Mouse (Mus musculus) large intestine, adult 2 months (tissue): ENCODE data around the gene Pros1. TPM values are rescaled to one million over a fixed set of nuclear protein-coding genes. Genes with fewer than 3 reads are reported as not detected.

Source experiments
- DNase-seq: peaks from one replicate; pipeline ENCODE4 v3.0.0-alpha.2; 2012; ENCODE audit warnings: low read depth, low spot score
- WGBS: fragments of 180-500 bp; shearing (Covaris S2); methylation state at CpG from one replicate; pipeline ENCODE4 v1.1.7; 2018; 5-methylcytosine and 5-hydroxymethylcytosine counted together
- polyA plus RNA-seq: library from polyadenylated mRNA; depleted of rRNA; stranded (reverse); fragments of >200 nt; gene quantifications from 2 replicates; pipeline ENCODE4 v1.2.3, GENCODE M21; 2012; rRNA removed

Pros1 gene
- 5.3 and 7.0 TPM in 2 replicates for polyA plus RNA-seq

GRCm38 (mm10) chr16:62854191-62855068, at the start of gene Pros1:
TSS of gene Pros1 (plus strand) at chr16:62854307.
- WGBS: 2% methylated on average over 42 of the region's 42 CpGs
- no peak for DNase-seq

DNA sequence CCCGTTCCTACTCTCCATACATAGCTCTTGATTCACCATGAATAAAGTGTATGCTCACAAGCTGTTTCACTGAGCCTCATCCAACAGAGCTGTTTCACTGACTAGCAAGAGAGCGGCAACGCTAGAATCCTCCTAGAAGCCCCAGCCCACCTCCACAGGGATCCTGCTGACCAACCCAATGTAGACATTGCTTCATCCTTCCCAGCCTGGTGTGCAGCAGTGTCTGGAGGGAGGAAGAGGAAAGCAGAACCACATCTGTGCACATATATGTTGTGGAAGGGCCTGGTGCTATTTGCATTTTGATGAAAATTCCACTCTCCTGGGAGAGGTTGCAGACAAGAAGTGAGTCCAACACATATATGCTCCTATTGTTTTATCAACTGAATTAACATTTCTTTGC, 49.5 kb upstream of the Pros1 start:
- 94% methylated on average over 3 of the region's 3 CpGs for WGBS
- no peak for DNase-seq

DNA sequence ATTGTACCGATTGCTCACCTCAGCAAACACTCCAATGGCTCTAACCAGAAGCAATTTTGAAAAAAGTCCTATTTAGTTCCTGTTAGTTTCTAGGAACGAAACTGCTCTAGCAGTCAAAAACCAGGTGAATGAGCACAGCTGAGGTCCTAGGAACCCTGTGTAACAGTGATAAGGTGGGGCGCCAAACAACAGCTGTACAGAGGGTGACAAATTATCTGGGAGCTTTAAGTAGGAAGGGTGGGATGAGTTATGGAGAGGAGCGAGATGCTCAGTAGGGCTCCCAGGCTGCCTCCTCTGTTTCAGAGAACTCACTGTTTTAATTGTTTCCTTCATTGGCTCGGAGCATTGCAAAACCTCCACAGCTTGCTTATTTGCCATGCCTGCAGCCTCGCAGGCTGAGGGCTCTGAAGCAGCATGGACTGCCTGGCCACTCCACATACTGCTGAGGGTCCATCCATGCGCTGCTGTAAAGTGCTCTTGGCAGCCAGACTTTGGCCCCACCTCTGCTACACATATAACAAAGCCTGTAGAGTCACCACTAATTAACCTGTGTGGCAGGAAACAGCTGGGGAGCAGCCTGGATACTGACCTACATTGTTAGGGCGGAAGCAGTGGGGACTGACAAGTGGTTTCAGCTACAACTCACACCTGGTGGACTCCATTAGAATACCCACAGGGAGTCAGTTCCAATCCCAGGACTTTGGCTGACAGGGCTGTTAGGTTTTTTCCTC, 46.7 kb upstream of the Pros1 start:
- no peak for DNase-seq
- 36% methylated on average over 8 of the region's 8 CpGs for WGBS

GRCm38 (mm10) chr16:62810855-62811254, 43.3 kb upstream of the Pros1 start:
- no peak for DNase-seq
- 82% methylated on average over 4 of the region's 4 CpGs for WGBS

GRCm38 (mm10) chr16:62813790-62814189, 40.3 kb upstream of the Pros1 start:
- 83% methylated on average over 5 of the region's 5 CpGs for WGBS
- DNase-seq: no peak

DNA sequence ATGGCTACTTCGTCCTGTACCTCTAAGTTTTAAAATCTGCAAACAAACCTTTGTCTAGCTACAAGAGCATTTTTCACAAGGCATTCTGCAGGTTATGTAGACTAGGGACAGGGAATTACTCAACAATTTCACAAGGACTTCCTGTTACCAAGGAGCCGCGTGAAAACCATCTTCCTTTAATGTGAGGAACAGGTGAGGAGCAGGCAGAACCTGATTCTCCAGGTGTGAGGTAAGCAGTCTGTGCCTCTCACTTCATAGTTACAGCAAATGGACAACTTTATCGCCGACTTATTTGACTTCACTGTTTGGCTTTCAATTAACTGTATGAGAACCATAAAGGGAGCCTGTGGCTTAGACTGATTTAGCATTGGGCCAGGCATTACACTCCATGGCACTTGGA, 39.6 kb upstream of the Pros1 start, which contains the start of gene Stx19:
Gene Stx19 (plus strand): TSS at position 186 of the 400 bp plus-strand sequence.
- peak; percentile 74 for DNase-seq
- WGBS: 21% methylated on average over 5 of the region's 5 CpGs

GRCm38 (mm10) chr16:62822472-62822871, 31.6 kb upstream of the Pros1 start:
- no peak for DNase-seq
- WGBS: 94% methylated on average over 6 of the region's 6 CpGs

- 71% methylated on average over 12 of the region's 12 CpGs for WGBS
- no peak for DNase-seq
Measured at GRCm38 (mm10) chr16:62826156-62827001, 27.7 kb upstream of the Pros1 start.

GRCm38 (mm10) chr16:62832027-62832426, 22.1 kb upstream of the Pros1 start:
- 36% methylated on average over 2 of the region's 2 CpGs for WGBS
- DNase-seq: no peak

DNA sequence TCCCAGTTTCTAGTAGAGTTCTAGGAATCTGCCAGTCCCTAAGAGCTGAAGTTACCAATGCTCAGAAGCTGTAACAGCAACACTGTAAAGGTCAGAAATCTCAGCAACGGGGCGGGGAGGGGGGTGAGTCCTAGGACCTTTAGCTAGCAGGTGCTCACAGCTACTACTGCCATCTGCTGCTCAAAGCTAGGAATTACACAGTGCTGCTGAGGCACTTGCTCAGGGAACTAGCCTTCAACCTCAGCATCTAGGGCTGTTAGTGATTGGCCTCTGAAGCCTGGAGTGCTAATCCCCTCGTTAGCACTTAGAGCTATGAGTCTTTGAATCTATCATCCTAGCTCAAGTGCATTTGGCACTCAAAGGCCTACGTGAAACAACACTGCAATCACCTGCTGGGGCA, 21.6 kb upstream of the Pros1 start:
- 19% methylated on average over 4 of the region's 4 CpGs for WGBS
- DNase-seq: no peak

DNA sequence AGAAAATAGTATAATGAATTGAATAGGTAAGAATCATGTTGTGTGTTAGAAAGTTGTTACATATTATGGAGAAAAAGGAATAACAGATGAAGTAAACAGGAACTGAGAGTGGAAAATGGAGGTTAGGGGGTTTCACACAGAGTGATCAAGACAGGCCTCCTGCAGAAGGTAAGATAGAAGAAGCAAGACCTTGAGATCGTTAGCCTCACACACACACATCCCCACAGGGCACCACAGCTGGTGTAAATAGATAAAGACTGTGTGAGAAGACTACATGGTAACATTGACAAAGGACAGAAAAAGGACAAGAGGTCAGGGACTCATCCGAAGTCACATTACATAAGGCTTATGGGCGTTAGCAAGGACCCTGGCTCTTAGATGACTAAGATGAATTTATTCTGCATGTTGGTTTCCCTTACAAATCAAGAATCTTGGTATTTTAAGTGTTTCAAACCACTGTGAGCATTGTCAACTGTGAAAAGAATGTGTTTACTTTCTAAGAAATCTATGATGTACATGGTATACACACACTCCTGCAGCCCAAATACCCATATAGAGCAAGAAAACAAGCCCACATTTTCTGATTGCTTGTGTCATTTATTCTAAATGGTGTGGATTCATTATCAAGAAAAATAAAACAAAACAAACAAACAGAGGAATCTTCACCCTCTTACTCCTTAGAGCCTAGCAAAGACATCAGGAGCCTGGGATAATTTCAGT, 19.9 kb upstream of the Pros1 start:
- no peak for DNase-seq
- 44% methylated on average over 3 of the region's 3 CpGs for WGBS

- WGBS: 79% methylated on average over 6 of the region's 6 CpGs
Measured at GRCm38 (mm10) chr16:62845341-62845740, 8.8 kb upstream of the Pros1 start.

GRCm38 (mm10) chr16:62846498-62847312, 7.4 kb upstream of the Pros1 start, which contains the start of gene Arl13b:
TSS of gene Arl13b (minus strand) at chr16:62847040.
- peak; percentile 98 for DNase-seq
- under 1% methylated on average over 52 of the region's 52 CpGs for WGBS

More at GRCm38 (mm10) chr16:62845341-62845740, 8.8 kb upstream of the Pros1 start:
- DNase-seq: no peak

GRCm38 (mm10) chr16:62852464-62853252, 1.4 kb upstream of the Pros1 start:
- DNase-seq: no peak
- WGBS: 82% methylated on average over 3 of the region's 3 CpGs

DNA sequence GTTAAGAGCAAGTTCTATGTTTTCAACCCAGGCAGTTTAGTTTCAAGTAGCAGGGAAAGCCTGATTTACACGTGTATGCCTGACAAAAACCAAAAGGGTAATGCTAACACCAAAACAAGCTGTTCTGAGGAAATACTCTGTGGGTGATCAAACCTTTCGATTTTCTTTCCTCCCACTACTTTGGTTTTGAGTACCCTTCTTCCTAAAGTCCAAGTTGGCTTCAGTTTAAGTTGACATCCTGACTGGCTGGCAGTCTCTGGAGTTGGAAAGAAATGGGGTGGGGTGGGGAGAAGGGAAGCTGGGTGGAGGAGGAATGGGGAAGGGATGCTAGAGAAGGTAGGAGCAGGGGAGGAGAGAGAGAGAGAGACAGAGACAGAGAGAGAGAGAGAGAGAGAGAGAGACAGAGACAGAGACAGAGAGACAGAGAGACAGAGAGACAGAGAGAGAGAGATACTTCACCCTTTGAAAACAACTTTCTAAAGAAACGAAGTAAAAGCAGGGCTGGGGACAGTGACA, 438 bp upstream of the Pros1 start:
- no peak for DNase-seq
- WGBS: 13% methylated on average over 3 of the region's 3 CpGs

DNA sequence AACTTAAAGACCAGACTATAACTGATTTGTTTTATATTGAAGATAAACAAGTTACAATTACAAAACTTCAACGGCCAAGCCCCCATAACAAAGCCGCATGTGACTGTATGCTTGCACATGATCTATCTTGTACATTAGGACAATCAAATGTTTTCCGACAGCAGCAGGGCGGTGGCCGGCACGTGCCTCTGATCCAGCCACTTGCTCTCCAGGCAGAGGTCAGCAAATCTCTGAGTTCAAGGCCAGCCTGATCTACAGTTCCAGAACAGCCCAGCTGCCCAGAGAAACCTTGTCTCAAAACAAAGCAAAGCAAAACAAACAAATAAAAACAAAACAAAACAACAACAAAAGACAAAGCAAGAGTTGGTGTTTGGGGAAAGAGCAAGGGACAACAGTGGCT, 1.3 kb downstream of the Pros1 start:
- DNase-seq: no peak
- 74% methylated on average over 6 of the region's 6 CpGs for WGBS

DNA sequence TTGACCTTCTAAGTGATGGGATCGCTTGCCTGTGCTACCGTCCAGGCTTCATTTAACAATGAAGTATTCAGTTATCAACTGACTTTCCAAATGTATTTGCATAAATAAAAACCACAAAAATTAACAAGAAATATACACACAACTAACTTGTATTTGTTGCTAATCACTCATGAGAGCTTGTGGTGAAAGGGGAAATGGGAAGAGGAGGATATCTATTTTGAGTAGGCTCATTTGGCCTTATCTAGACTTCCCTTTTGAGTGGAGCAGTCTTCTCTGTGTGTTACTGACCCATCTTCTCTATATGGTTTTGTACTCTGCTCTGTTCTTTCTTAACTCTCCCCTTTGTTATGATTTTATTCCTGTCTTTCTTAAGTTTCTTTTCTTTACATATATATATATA, 2.2 kb downstream of the Pros1 start:
- WGBS: 95% methylated on average over 2 of the region's 2 CpGs
- DNase-seq: no peak
